Mouse (Mus musculus) cerebellum, adult 2 months (tissue): ENCODE data around the gene Nhlrc4.

Experiments used
- CTCF ChIP-seq: fragments of 200-500 bp; IDR thresholded peaks from 2 replicates; pipeline ENCODE4 v1.5.1; 2011; ENCODE audit warnings: low read depth, mild to moderate bottlenecking, control low read depth, low read length, moderate library complexity, borderline replicate concordance; ENCODE audit not compliant: insufficient read depth
- POLR2A ChIP-seq: fragments of 200-500 bp; IDR thresholded peaks from 2 replicates; pipeline ENCODE4 v1.6.1; 2011; ENCODE audit warnings: low read length, control low read depth, borderline replicate concordance; ENCODE audit not compliant: insufficient read depth

GRCm38 (mm10) chr17:25914295-25914694 lies 30.5 kb downstream of the Nhlrc4 start:
- TF ChIP-seq CTCF (no peak), POLR2A (no peak)
